Mouse (Mus musculus) bone marrow macrophage, adult 2 months (primary cell): Measurements from ENCODE around the gene Cbarp.

ENCODE experiments used
- CTCF ChIP-seq: IDR thresholded peaks from 2 replicates; pipeline ENCODE4 v1.5.1; 2012; ENCODE audit warnings: low read depth, mild to moderate bottlenecking, low read length, moderate library complexity
- POLR2A ChIP-seq: IDR thresholded peaks from 2 replicates; pipeline ENCODE4 v1.6.1; 2012; ENCODE audit warnings: mild to moderate bottlenecking, low read depth, low read length, borderline replicate concordance

- TF ChIP-seq CTCF: no peak
- no peak for TF ChIP-seq POLR2A
Measured at GRCm38 (mm10) chr10:80180288-80180687, 39.7 kb upstream of the Cbarp start.
